Mouse (Mus musculus) forelimb bud, embryonic 11.5 days (tissue): Measurements from ENCODE around the gene Adk.
"Not testable (repeated sequence)": the region's sequence is repeated elsewhere in the genome, so short reads cannot be mapped to it uniquely, and the experiment has no call there.

ENCODE experiments used
- DNase-seq: peaks from one replicate; pipeline ENCODE4 v3.0.0-alpha.2; 2012; ENCODE audit warnings: low read depth, low spot score

Gene Adk

GRCm38 (mm10) chr14:21064321-21064720 is 11.9 kb downstream of the Adk start:
- no peak for DNase-seq

GRCm38 (mm10) chr14:21065490-21066162 is 13.3 kb downstream of the Adk start:
- DNase-seq = no peak

- DNase-seq = no peak
These were observed 17.2 kb downstream of the Adk start for GRCm38 (mm10) chr14:21069594-21069993.

GRCm38 (mm10) chr14:21073981-21074380 is 21.6 kb downstream of the Adk start:
- no peak for DNase-seq

GRCm38 (mm10) chr14:21074398-21075320 is 22.3 kb downstream of the Adk start:
- DNase-seq = no peak

GRCm38 (mm10) chr14:21075751-21076500 is 23.6 kb downstream of the Adk start:
- DNase-seq = peak; percentile 89

GRCm38 (mm10) chr14:21076501-21077194 is 24.3 kb downstream of the Adk start:
- DNase-seq = no peak

GRCm38 (mm10) chr14:21077939-21078338 is 25.6 kb downstream of the Adk start:
- DNase-seq = no peak

- no peak for DNase-seq
These were observed 26.1 kb downstream of the Adk start for GRCm38 (mm10) chr14:21078511-21078910.

- DNase-seq = no peak
These were observed 30.4 kb downstream of the Adk start for GRCm38 (mm10) chr14:21082823-21083222.

GRCm38 (mm10) chr14:21085666-21086065 is 33.3 kb downstream of the Adk start:
- no peak for DNase-seq

- no peak for DNase-seq
These were observed 33.7 kb downstream of the Adk start for GRCm38 (mm10) chr14:21086106-21086505.

GRCm38 (mm10) chr14:21086827-21087351 is 34.5 kb downstream of the Adk start:
- peak; percentile 79 for DNase-seq

GRCm38 (mm10) chr14:21087390-21088060 is 35.2 kb downstream of the Adk start:
- DNase-seq = no peak

- no peak for DNase-seq
These were observed 36.4 kb downstream of the Adk start for GRCm38 (mm10) chr14:21088731-21089130.

GRCm38 (mm10) chr14:21090400-21090799 is 38.0 kb downstream of the Adk start:
- no peak for DNase-seq

- DNase-seq = no peak
These were observed 38.6 kb downstream of the Adk start for GRCm38 (mm10) chr14:21090930-21091486.

GRCm38 (mm10) chr14:21094161-21094560 is 41.8 kb downstream of the Adk start:
- DNase-seq = not testable (repeated sequence)

- DNase-seq = no peak
These were observed 43.9 kb downstream of the Adk start for GRCm38 (mm10) chr14:21096279-21096678.

- no peak for DNase-seq
These were observed 44.3 kb downstream of the Adk start for GRCm38 (mm10) chr14:21096689-21097088.
